24 mouse cellular contexts compared by ENCODE assay signal in genomic region chr17:24507806-24508460, GRCm38 (mm10). TPM values are rescaled to one million over a fixed set of nuclear protein-coding genes. Genes with fewer than 3 reads are reported as not detected.
DNase-seq lines count a peak whose midpoint lies in the region; ATAC-seq and TF ChIP-seq lines count a peak whose summit lies in the region.
"Had no signal": no experiment of that assay in that cellular context is flagged by ENCODE, and none has a peak within 500 bp of the region (broad histone marks: within the 10 kb centered on the region; RNA-seq: fewer than 3 reads in every experiment).

No protein-coding gene starts in this region.

- H3K4me3 ChIP-seq in layer of hippocampus, adult 2 months: no peak overlapping the region
- no peak overlapping the region for H3K4me3 ChIP-seq in intestine, embryonic 16.5 days (ENCODE audit: low read length)
- H3K4me3 ChIP-seq: embryonic facial prominence, embryonic 12.5 days; hindbrain, embryonic 12.5 days; lung, embryonic 15.5 days; midbrain, embryonic 10.5 days; neural tube, embryonic 12.5 days had no signal

- TF ChIP-seq CTCF in layer of hippocampus, adult 2 months (conservative IDR thresholded peaks at IDR 0.05): no peak

- DNase-seq in adrenal gland, adult 8-10 months: peak; percentile 58
- DNase-seq in adrenal gland, postnatal 4 days (ENCODE audit: low spot score in 2 of 2): no peak
- DNase-seq in layer of hippocampus, adult 2 months (ENCODE audit: low spot score in 2 of 2): no peak
- DNase-seq in layer of hippocampus, adult 8-10 months (ENCODE audit: low spot score in 2 of 2): no peak
- DNase-seq in adrenal gland, postnatal 10 days: peak; percentile 54
- no peak for DNase-seq in T-cell, adult 2 months (ENCODE audit: low spot score)
- DNase-seq in heart, postnatal 4 days: no peak
- DNase-seq: cerebellum, adult 18-20 months; cerebellum, postnatal 36 days; gastrocnemius, postnatal 36 days; kidney, adult 18-20 months; thymus, adult 18-20 months had no signal

- H3K27ac ChIP-seq in layer of hippocampus, adult 2 months: peak overlapping the region; percentile 85
- H3K27ac ChIP-seq in intestine, embryonic 16.5 days (ENCODE audit: low read length): no peak overlapping the region
- H3K27ac ChIP-seq: embryonic facial prominence, embryonic 12.5 days; hindbrain, embryonic 12.5 days; liver, embryonic 14.5 days; lung, embryonic 15.5 days; macrophage; midbrain, embryonic 10.5 days; neural tube, embryonic 12.5 days had no signal

- H3K9me3 ChIP-seq in intestine, embryonic 16.5 days (ENCODE audit: control insufficient read depth, low read length): no peaks in the 10 kb centered on the region
- H3K9me3 ChIP-seq: embryonic facial prominence, embryonic 12.5 days; G1E; hindbrain, embryonic 12.5 days; lung, embryonic 15.5 days; midbrain, embryonic 10.5 days; neural tube, embryonic 12.5 days had no signal

- H3K36me3 ChIP-seq in intestine, embryonic 16.5 days (ENCODE audit: control insufficient read depth, insufficient read depth, low read length): peaks cover 20% of the 10 kb centered on the region

- H3K4me2 ChIP-seq in intestine, embryonic 16.5 days (ENCODE audit: low read depth, low read length): no peak overlapping the region
- H3K4me2 ChIP-seq: hindbrain, embryonic 12.5 days; lung, embryonic 15.5 days; neural tube, embryonic 12.5 days had no signal

- H3K27me3 ChIP-seq in intestine, embryonic 16.5 days (replicated peaks; ENCODE audit: control insufficient read depth, insufficient read depth, low read length): no peaks in the 10 kb centered on the region
- H3K27me3 ChIP-seq: lung, embryonic 15.5 days had no signal

- peaks cover 14% of the 10 kb centered on the region for H3K4me1 ChIP-seq in intestine, embryonic 16.5 days (ENCODE audit: control insufficient read depth, insufficient read depth, low read length)

- H3K9ac ChIP-seq in intestine, embryonic 16.5 days (ENCODE audit: low read depth, low read length): no peak overlapping the region
- H3K9ac ChIP-seq: embryonic facial prominence, embryonic 12.5 days; liver, embryonic 14.5 days; lung, embryonic 15.5 days; neural tube, embryonic 12.5 days had no signal

- ATAC-seq in intestine, embryonic 16.5 days: peak; percentile 54

- WGBS in intestine, embryonic 16.5 days: 70% methylated on average over 12 of the region's 12 CpGs

RNA-seq across cellular contexts. Expression of gene Caskin1, which starts 19.5 kb away (rescaled TPM):
- total RNA-seq in adrenal gland, adult 8-10 months (2022): 10 to 100 TPM; 49.1 to 61.2 (median 53.8) TPM
- total RNA-seq in adrenal gland, postnatal 4 days (2021): 10 to 100 TPM; 62.4 to 65.2 TPM
- total RNA-seq in layer of hippocampus, adult 2 months (2021): 100 to 1,000 TPM; 153 to 158 TPM
- 100 to 1,000 TPM; 134 to 172 (median 153) TPM for total RNA-seq in layer of hippocampus, adult 8-10 months (2022)
- 10 to 100 TPM; 11.1 to 26.5 TPM for total RNA-seq in adrenal gland, postnatal 10 days (2021)
- 1.1 and 1.4 TPM in 2 replicates for polyA plus RNA-seq in intestine, embryonic 16.5 days (2015; fragmentation: Nextera tagmentation; extraction: Ambion mirVana)
- total RNA-seq in heart, postnatal 4 days (2021): under 1 TPM; 0.34 to 0.91 TPM
- total RNA-seq: monocyte, adult 5-6 weeks had no signal
- polyA plus RNA-seq: G1E, macrophage had no signal

RNA-seq across cellular contexts. Expression of gene Traf7, which starts 19.8 kb away (rescaled TPM):
- total RNA-seq in adrenal gland, adult 8-10 months (2022): 100 to 1,000 TPM in 3 of 4 experiments, 10 to 100 TPM in 1; 92.1 to 189 (median 132) TPM
- 100 to 1,000 TPM; 137 to 149 TPM for total RNA-seq in adrenal gland, postnatal 4 days (2021)
- total RNA-seq in layer of hippocampus, adult 2 months (2021): 10 to 100 TPM; 87.9 to 95.5 TPM
- 100 to 1,000 TPM in 2 of 4 experiments, 10 to 100 TPM in 2; 82.9 to 106 (median 97.4) TPM for total RNA-seq in layer of hippocampus, adult 8-10 months (2022)
- 100 to 1,000 TPM in 1 of 2 experiments, 10 to 100 TPM in 1; 83.5 to 104 TPM for total RNA-seq in adrenal gland, postnatal 10 days (2021)
- 81.9 and 87.6 TPM in 2 replicates for polyA plus RNA-seq in intestine, embryonic 16.5 days (2015; fragmentation: Nextera tagmentation; extraction: Ambion mirVana)
- total RNA-seq in heart, postnatal 4 days (2021): 100 to 1,000 TPM in 1 of 2 experiments, 10 to 100 TPM in 1; 97.6 to 106 TPM

RNA-seq across cellular contexts. Expression of gene Rab26, which starts 26.1 kb away (rescaled TPM):
- 1 to 10 TPM in 3 of 4 experiments, under 1 TPM in 1; 0.81 to 3.5 (median 2.4) TPM for total RNA-seq in adrenal gland, adult 8-10 months (2022)
- 1 to 10 TPM; 1.1 to 1.9 TPM for total RNA-seq in adrenal gland, postnatal 4 days (2021)
- total RNA-seq in layer of hippocampus, adult 2 months (2021): 10 to 100 TPM; 78.2 to 82.2 TPM
- total RNA-seq in layer of hippocampus, adult 8-10 months (2022): 10 to 100 TPM; 63.4 to 66.7 (median 65.6) TPM
- total RNA-seq in adrenal gland, postnatal 10 days (2021): 1 to 10 TPM; 1.2 to 1.5 TPM
- polyA plus RNA-seq in intestine, embryonic 16.5 days (2015; fragmentation: Nextera tagmentation; extraction: Ambion mirVana): 5.2 and 6.6 TPM in 2 replicates
- total RNA-seq in heart, postnatal 4 days (2021): under 1 TPM; 0.27 to 0.38 TPM
- total RNA-seq: monocyte, adult 5-6 weeks had no signal
- polyA plus RNA-seq: macrophage had no signal

RNA-seq across cellular contexts. Expression of gene Mlst8, which starts 29.1 kb away (rescaled TPM):
- 10 to 100 TPM; 24.3 to 37.6 (median 32.2) TPM for total RNA-seq in adrenal gland, adult 8-10 months (2022)
- total RNA-seq in adrenal gland, postnatal 4 days (2021): 10 to 100 TPM; 28.0 to 30.0 TPM
- 10 to 100 TPM; 36.0 to 44.9 TPM for total RNA-seq in layer of hippocampus, adult 2 months (2021)
- 10 to 100 TPM; 39.7 to 43.9 (median 41.9) TPM for total RNA-seq in layer of hippocampus, adult 8-10 months (2022)
- total RNA-seq in adrenal gland, postnatal 10 days (2021): 10 to 100 TPM; 20.3 to 23.9 TPM
- 25.1 and 26.0 TPM in 2 replicates for polyA plus RNA-seq in intestine, embryonic 16.5 days (2015; fragmentation: Nextera tagmentation; extraction: Ambion mirVana)
- total RNA-seq in heart, postnatal 4 days (2021): 10 to 100 TPM; 14.9 to 16.3 TPM

RNA-seq across cellular contexts. Expression of gene Bricd5, which starts 34.2 kb away (rescaled TPM):
- under 1 TPM in 2 of 4 experiments, not detected in 2; 0.30 to 0.38 TPM for total RNA-seq in adrenal gland, adult 8-10 months (2022)
- total RNA-seq in adrenal gland, postnatal 4 days (2021): under 1 TPM; 0.50 to 0.93 TPM
- 1 to 10 TPM; 2.0 to 2.3 TPM for total RNA-seq in layer of hippocampus, adult 2 months (2021)
- 1 to 10 TPM in 2 of 4 experiments, under 1 TPM in 2; 0.90 to 2.0 (median 1.4) TPM for total RNA-seq in layer of hippocampus, adult 8-10 months (2022)
- under 1 TPM; 0.36 to 0.51 TPM for total RNA-seq in adrenal gland, postnatal 10 days (2021)
- 0.34 and 0.40 TPM in 2 replicates for polyA plus RNA-seq in intestine, embryonic 16.5 days (2015; fragmentation: Nextera tagmentation; extraction: Ambion mirVana)
- under 1 TPM in 1 of 2 experiments, not detected in 1; 0.29 TPM for total RNA-seq in heart, postnatal 4 days (2021)
- polyA plus RNA-seq: embryonic facial prominence, embryonic 12.5 days; heart, postnatal 0 days; lung, embryonic 15.5 days; macrophage; stomach, embryonic 14.5 days had no signal

Comparison
In these comparisons a context has a peak if more than half of its experiments do, and no peak if none do; other contexts are left out.
1. DNase-seq: peak in adrenal gland, adult 8-10 months (single experiment) and adrenal gland, postnatal 10 days (single experiment); none in adrenal gland, postnatal 4 days (0 of 2), layer of hippocampus, adult 2 months (0 of 2), layer of hippocampus, adult 8-10 months (0 of 2), T-cell, adult 2 months (single experiment) and heart, postnatal 4 days (single experiment).
2. RNA of gene Caskin1, which starts 19.5 kb away (total RNA-seq): 134 to 172 TPM in layer of hippocampus, adult 8-10 months, 153 to 158 TPM in layer of hippocampus, adult 2 months, 62.4 to 65.2 TPM in adrenal gland, postnatal 4 days, 49.1 to 61.2 TPM in adrenal gland, adult 8-10 months and 11.1 to 26.5 TPM in adrenal gland, postnatal 10 days; 0.34 to 0.91 TPM in heart, postnatal 4 days; every median in the first group is over 4 times any median in the second.
3. RNA of gene Rab26, which starts 26.1 kb away (total RNA-seq): 78.2 to 82.2 TPM in layer of hippocampus, adult 2 months and 63.4 to 66.7 TPM in layer of hippocampus, adult 8-10 months; 0.81 to 3.5 TPM in adrenal gland, adult 8-10 months, 1.1 to 1.9 TPM in adrenal gland, postnatal 4 days, 1.2 to 1.5 TPM in adrenal gland, postnatal 10 days and 0.27 to 0.38 TPM in heart, postnatal 4 days; every median in the first group is over 10 times any median in the second.